Mouse (Mus musculus) brain, adult 10 weeks (tissue): ENCODE results near the gene Entpd5. TPM values are rescaled to one million over a fixed set of nuclear protein-coding genes. Genes with fewer than 3 reads are reported as not detected.

Experiments used
- polyA plus RNA-seq: library from polyadenylated mRNA; stranded (reverse); fragments of 350-450 nt; fragmentation: Illumina TruSeq; extraction: RNeasy Lipid Tissue Mini Kit (QIAGEN cat#74804); gene quantifications from one replicate; pipeline ENCODE4 v1.2.3, GENCODE M21; 2015; ENCODE audit warnings: low read depth, low replicate concordance

Entpd5 gene
- polyA plus RNA-seq, result 26.6 TPM

DNA sequence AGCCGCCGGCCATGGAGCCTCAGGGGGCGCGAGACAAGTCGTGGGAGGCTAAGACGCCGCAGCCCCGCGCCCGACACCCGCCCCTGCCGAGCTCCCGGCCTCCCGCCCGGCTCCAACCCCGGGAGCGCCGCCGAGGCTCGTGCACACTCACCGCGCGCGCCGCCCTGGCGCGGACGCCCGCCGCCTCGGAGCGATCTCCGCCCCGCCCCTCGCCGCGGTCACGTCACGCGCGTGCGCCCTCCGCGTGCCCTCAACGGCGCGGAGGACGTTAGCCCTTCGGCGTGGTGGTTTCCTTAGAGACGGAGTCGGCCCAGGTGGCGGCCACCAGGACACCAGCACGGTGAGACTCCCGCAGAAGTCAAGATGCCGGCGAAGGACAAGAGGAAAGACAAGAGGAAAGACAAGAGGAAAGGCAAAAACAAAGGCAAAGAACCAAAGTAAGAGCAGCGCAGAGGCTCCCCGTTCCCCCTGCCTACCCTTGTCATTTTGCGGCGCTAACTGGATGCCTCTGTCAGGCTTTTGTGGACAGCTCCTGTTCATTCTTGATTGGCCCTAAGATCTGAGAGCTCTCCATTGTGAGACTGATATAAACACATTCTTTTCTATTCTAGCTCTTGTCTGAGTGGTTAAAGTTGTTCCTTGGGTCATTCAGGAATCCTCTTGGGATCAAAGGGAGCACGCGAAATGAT, at the start of gene Entpd5, which contains the start of gene Bbof1:
Gene Entpd5, minus strand, starts transcription at position 211 of the 689 bp plus-strand sequence.
Gene Bbof1, plus strand, starts transcription at position 253 of the 689 bp plus-strand sequence.

DNA sequence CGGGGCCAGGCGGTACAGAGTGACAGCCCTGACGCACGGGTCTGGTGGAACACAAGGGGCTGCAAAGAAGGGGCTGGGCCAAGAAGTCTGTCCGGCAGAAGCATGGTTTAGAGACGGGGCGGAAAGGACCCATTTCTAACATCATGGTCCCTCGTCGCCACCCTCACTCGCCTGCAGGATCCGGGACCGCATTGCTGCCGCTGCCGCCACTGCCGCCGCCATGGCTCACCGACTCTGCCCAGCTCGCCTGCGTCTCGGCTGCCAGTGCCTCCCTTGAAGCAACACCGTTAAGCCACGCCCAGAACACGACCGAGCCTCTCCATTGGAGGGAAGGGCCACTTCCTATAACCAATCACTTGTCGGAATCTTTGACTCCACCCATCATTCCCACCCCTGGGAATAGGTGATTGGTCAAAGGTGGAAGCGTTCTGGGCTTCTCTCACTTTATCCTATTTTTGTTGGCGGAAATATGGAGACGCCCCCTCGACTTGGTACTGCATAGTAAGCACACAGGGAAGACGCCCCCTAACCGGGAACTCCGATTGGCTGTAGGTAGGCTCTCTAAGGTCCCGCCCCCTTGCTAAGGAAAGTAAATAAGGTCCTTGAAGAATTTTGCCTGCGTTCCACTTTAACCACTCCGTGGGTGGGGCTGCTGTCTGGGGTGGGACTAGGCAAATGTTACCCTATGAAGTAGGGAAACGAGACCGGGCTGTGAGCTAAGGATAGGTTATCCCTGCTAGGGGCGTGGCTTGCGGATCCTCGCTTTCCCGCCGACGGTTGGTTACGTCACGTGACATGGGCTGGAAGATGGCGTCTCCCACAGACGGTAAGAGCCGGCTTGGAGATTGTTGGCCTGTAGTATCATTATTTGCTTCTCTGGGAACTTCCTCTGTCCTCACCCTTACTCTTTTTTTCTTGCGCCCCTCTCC, 42.2 kb upstream of the Entpd5 start, which contains the start of the genes Aldh6a1 and Lin52:
Gene Aldh6a1, minus strand, starts transcription at position 287 of the 929 bp plus-strand sequence.
Gene Lin52, plus strand, starts transcription at position 705 of the 929 bp plus-strand sequence.

DNA sequence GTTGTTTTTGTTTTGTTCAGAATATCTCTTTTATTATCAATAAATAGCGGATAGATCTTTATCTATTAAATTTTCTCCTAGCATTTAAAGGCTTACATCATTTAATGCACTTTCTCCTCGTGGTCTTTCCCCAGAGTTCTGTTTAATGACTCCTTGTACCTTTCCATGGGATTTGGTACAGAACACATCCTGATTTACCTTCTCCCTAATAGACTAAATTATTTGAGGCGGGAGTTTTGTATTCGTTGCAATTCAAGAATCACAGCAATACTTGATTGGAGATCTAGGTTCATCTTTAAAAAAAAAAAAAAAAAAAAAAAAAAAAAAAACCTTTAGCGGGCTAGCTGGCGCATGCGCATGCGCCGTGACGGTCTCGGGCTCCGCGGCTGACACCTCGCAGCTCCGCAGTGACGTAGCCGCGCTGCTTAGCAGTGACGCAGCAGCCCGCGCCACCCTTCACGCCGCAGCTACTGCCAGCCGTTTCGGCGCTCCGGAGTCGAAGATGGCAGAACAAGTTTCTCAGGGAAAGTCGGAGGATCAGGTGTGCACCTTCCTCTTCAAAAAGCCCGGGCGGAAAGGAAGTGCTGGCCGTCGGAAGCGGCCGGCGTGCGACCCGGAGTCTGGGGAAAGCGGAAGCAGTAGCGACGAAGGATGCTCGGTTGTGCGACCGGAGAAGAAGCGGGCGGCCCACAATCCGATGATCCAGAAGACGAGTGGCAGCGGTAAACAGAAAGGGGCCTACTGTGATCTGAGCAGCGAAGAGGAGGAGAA, 8.2 kb upstream of the Entpd5 start, which contains the start of gene Rnf113a2:
Gene Rnf113a2, plus strand, starts transcription at position 363 of the 771 bp plus-strand sequence.

DNA sequence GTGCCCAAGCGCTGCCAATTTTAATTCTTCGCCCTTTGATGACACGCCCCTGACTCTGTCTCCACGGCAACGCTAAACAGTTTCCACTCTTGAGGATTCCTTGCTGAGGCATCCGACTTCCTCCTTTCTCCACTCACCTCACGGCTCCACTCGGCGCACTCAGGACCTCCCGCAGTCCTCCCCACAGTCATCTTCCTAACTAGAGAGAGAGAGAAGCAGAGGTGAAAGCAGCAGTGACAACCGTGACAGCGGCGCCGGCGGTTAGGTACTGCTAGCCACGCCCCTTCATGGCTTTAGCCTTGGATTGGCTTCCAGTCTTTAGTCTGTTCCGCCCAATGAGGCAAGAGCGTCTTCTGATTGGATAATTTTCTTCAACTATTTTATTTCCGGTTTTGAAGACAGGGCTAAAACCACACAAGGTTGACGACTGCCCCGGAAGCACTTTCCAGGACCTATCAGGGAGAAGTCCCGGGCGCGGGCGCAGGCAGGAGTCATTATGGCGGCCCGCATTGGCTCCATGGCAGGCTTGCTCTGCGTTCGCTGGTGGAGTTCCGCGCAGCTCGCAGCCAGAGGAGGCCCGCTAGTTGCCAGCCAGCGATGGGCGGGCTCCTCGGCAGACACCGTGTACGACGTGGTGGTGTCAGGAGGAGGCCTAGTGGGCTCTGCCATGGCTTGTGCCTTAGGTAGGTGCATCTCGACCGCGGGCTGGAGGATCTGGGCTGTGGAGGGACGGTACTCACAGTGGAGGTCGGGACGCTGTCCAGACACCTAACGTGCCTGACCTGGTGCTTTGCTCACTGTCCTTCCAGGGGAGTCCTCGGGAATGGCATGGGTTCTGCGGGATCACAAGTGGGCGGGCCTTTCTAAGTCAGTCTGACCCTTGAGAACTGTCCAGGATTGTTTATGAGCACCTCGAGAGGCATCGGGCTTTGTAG, 47.0 kb downstream of the Entpd5 start, which contains the start of the genes Coq6 and Fam161b:
Gene Coq6, plus strand, starts transcription at position 103 of the 935 bp plus-strand sequence.
Gene Fam161b, minus strand, starts transcription at position 279 of the 935 bp plus-strand sequence.

Other genes with a start within 250 kb of the Entpd5 start
- 6.4 TPM for gene Elmsan1, start 190.1 kb downstream of the Entpd5 start, polyA plus RNA-seq
- gene Ptgr2, start 123.8 kb downstream of the Entpd5 start, polyA plus RNA-seq, result 51.7 TPM
- gene Zfp410, start 92.2 kb downstream of the Entpd5 start, polyA plus RNA-seq, result 36.8 TPM
- gene Coq6, start 47.4 kb downstream of the Entpd5 start, polyA plus RNA-seq, result 31.8 TPM
- 13.5 TPM for gene Fam161b, start 47.2 kb downstream of the Entpd5 start, polyA plus RNA-seq
- 9.5 TPM for gene Bbof1, start within 50 bp of the Entpd5 start, polyA plus RNA-seq
- 15.8 TPM for gene Rnf113a2, start 8.2 kb upstream of the Entpd5 start, polyA plus RNA-seq
- gene Aldh6a1, start 42.0 kb upstream of the Entpd5 start, polyA plus RNA-seq, result 59.5 TPM
- 31.9 TPM for gene Lin52, start 42.4 kb upstream of the Entpd5 start, polyA plus RNA-seq
- gene Vsx2, start 160.7 kb upstream of the Entpd5 start, polyA plus RNA-seq, result 0.31 TPM
- 17.4 TPM for gene Abcd4, start 208.4 kb upstream of the Entpd5 start, polyA plus RNA-seq
- gene Vrtn, start 232.0 kb upstream of the Entpd5 start, polyA plus RNA-seq, result not detected